Mouse (Mus musculus) ES-E14 (cell line): Measurements from ENCODE around the gene Asic2. TPM values are rescaled to one million over a fixed set of nuclear protein-coding genes. Genes with fewer than 3 reads are reported as not detected.

Experiments used
- DNase-seq: peaks from one replicate; pipeline ENCODE4 v3.0.0-alpha.2; 2013; ENCODE audit warnings: low read depth, low spot score
- H3K27ac ChIP-seq: 2 replicates; pipeline ENCODE4 v1.5.1; 2012; ENCODE audit warnings: low read depth, mild to moderate bottlenecking, low read length, moderate library complexity, mixed read lengths; ENCODE audit not compliant: poor library complexity, insufficient read depth, severe bottlenecking
- H3K36me3 ChIP-seq: 2 replicates; pipeline ENCODE4 v1.6.1; 2012; ENCODE audit warnings: mild to moderate bottlenecking, low read length, moderate library complexity, mixed read lengths; ENCODE audit not compliant: control insufficient read depth, poor library complexity, insufficient read depth, severe bottlenecking
- H3K4me1 ChIP-seq, 2 experiments: fragments of 150-350 bp in 1 of 2; sonication (generic) in 1 of 2; 2 replicates each; pipeline ENCODE4 v1.6.1; 2012; ENCODE audit warnings: low read length in 2 of 2, mild to moderate bottlenecking in 1 of 2, mixed read lengths in 1 of 2; ENCODE audit not compliant: control insufficient read depth in 2 of 2, insufficient read depth in 2 of 2, poor library complexity in 1 of 2
- H3K4me3 ChIP-seq, 2 experiments: fragments of 150-350 bp in 1 of 2; sonication (generic) in 1 of 2; 2 replicates each; pipeline ENCODE4 v1.5.1; 2012; ENCODE audit warnings: low read length in 2 of 2, low read depth in 1 of 2, mild to moderate bottlenecking in 1 of 2, mixed read lengths in 1 of 2; ENCODE audit not compliant: insufficient read depth in 1 of 2, poor library complexity in 1 of 2, severe bottlenecking in 1 of 2
- H3K9ac ChIP-seq: 2 replicates; pipeline ENCODE4 v1.6.1; 2012; ENCODE audit warnings: low read depth, mild to moderate bottlenecking, low read length, mixed read lengths; ENCODE audit not compliant: poor library complexity, insufficient read depth, severe bottlenecking
- H3K9me3 ChIP-seq: fragments of 150-350 bp; sonication (generic); 2 replicates; pipeline ENCODE4 v1.6.1; 2012; ENCODE audit warnings: low read depth, mild to moderate bottlenecking, low read length; ENCODE audit not compliant: control insufficient read depth, insufficient read depth
- CHD2 ChIP-seq: IDR thresholded peaks from 2 replicates; pipeline ENCODE4 v1.6.1; 2014; ENCODE audit warnings: mild to moderate bottlenecking, low read depth, low read length, inconsistent platforms
- HCFC1 ChIP-seq: IDR thresholded peaks from 2 replicates; pipeline ENCODE4 v1.6.1; 2012; ENCODE audit warnings: low read length, inconsistent platforms, borderline replicate concordance; ENCODE audit not compliant: insufficient read depth
- MAFK ChIP-seq: IDR thresholded peaks from 2 replicates; pipeline ENCODE4 v1.6.1; 2014; ENCODE audit warnings: mild to moderate bottlenecking, low read depth, low read length, inconsistent platforms; ENCODE audit not compliant: insufficient read depth
- ZC3H11A ChIP-seq: IDR thresholded peaks from 2 replicates; pipeline ENCODE4 v1.6.1; 2012; ENCODE audit warnings: low read depth, mild to moderate bottlenecking, inconsistent platforms, low read length, borderline replicate concordance
- ZNF384 ChIP-seq: IDR thresholded peaks from 2 replicates; pipeline ENCODE4 v1.6.1; 2012; ENCODE audit warnings: low read depth, low read length, inconsistent platforms
- in situ Hi-C, 2 experiments: fragments of 600-800 bp; cut with MboI; formaldehyde crosslinking; loops; one replicate each; pipeline ENCODE4 v1.15.1; 2025; ENCODE audit warnings: low sequenced_read_pairs in 2 of 2, inconsistent platforms in 1 of 2; ENCODE audit not compliant: unreplicated experiment in 2 of 2
- total RNA-seq: library from RNA; depleted of rRNA; stranded (reverse); fragments of 300-350 nt; gene quantifications from 2 replicates; pipeline ENCODE4 v1.2.3, GENCODE M21; 2012

Gene Asic2
- total RNA-seq, 1 experiment: 0.13 TPM

DNA sequence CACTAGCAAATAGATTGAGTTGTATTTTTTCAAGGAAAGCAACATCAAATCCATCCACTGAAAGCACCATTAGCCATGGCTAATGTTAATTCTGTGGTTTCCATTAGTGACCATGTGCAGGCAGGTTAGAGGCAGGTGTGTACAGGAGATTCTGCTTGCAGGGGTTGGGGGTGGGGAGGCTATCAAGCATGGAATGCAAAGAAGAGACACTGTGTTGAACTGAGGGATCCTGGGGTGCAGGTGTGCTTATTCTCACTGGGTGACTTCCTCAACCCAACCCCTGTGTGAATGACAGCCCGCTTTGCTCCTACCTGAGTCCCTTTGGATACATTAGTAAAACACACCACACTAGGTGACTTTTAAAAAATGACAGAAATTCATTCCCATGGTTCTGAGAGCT lies 20.2 kb downstream of the Asic2 start:
- no peaks in the 10 kb centered on the region for H3K9me3 ChIP-seq
- TF ChIP-seq ZC3H11A (no peak), HCFC1 (no peak), CHD2 (no peak), MAFK (no peak), ZNF384 (no peak)
- in situ Hi-C loops: no loop called here
- H3K36me3 ChIP-seq: no peaks in the 10 kb centered on the region
- H3K9ac ChIP-seq: no peak overlapping the region
- H3K27ac ChIP-seq: no peak overlapping the region
- no peak overlapping the region for H3K4me3 ChIP-seq
- DNase-seq: no peak
- no peaks in the 10 kb centered on the region for H3K4me1 ChIP-seq

DNA sequence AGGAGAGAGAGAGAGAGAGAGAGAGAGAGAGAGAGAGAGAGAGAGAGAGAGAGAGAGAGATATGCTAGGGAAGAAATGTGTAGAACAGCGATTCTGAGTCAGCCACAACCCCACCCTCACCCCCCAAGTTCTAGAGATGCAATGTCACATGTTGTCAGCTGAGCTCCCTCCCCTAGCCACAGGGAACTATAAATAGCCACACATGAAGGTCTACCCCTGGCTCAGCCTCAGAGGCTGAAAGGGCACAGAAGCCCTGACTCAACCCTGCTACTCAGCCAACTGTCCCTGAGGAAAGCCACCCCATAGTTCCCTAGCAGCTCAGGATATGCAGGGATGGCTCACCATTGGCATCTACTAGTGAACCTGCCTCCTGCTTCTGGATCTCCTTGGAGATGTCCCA lies 26.1 kb downstream of the Asic2 start:
- TF ChIP-seq HCFC1: no peak
- no peak for TF ChIP-seq ZNF384
- TF ChIP-seq MAFK: no peak
- TF ChIP-seq ZC3H11A: no peak
- no peak for TF ChIP-seq CHD2
- Histone ChIP-seq H3K4me1 (no peaks in the 10 kb centered on the region), H3K36me3 (no peaks in the 10 kb centered on the region), H3K27ac (no peak overlapping the region), H3K4me3 (no peak overlapping the region), H3K9me3 (no peaks in the 10 kb centered on the region), H3K9ac (no peak overlapping the region)
- no peak for DNase-seq
- in situ Hi-C loops: no loop called here

DNA sequence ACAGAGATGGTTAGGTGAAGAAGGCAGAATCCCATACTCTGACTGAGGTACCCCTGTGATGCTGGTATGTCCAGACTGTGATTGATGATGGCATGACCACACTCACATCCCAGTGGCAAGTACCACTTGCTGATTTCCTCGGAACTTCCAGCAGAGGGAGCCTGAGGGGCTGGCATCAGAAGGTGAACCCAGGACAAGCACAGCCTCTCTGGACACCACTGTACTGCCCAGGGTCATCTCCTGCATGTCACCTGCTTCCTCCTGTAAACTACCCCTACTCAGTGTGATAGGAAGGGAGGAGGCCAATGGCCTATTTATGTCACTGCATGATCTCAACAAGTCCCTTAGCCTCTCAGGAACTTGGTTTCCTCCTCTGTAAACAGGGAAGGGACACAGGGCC lies 27.3 kb downstream of the Asic2 start:
- Histone ChIP-seq H3K27ac (no peak overlapping the region), H3K9ac (no peak overlapping the region), H3K4me1 (no peaks in the 10 kb centered on the region), H3K4me3 (no peak overlapping the region), H3K9me3 (no peaks in the 10 kb centered on the region), H3K36me3 (no peaks in the 10 kb centered on the region)
- in situ Hi-C loops: no loop called here
- TF ChIP-seq ZNF384 (no peak), HCFC1 (no peak), CHD2 (no peak), MAFK (no peak), ZC3H11A (no peak)
- DNase-seq: no peak

DNA sequence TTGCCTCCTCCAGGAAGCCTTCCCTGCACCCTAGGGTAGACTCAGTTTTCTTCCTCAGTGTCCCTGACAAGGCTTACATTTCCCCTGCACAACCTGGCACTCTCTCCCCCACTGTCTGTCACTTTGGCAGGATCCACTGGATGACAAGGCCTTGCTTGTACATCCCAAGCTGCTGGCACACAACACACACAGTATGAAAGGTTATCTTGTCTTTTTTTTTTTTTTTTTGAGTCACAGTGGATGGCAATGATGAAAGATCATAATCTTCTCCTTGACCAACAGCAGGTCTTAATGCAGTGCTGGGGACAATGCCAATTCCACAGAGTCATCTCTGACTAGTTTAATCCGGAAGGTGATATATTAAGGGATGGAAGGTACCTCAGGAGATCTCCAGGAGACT lies 30.7 kb downstream of the Asic2 start:
- H3K27ac ChIP-seq: no peak overlapping the region

DNA sequence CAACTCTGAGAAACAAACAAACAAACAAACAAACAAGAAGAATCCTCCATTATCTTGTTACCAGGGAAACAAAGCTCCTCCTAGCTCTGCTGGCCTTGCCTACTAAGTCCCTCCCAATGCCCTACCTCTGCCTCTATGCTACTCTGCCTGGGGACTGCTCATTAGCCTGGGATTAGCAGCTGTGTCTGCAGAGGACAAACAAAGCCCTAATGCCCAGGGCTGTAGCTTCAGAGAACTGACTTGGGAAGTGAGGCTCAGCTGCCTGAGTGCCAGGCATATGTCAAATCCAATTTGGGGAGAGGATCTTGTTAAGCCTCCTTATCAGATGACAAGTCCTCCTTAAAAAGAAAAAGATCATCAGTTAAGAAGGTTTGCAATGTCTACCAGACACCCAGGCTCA lies 41.9 kb downstream of the Asic2 start:
- Histone ChIP-seq H3K36me3 (no peaks in the 10 kb centered on the region), H3K9me3 (no peaks in the 10 kb centered on the region), H3K4me3 (no peak overlapping the region), H3K9ac (no peak overlapping the region), H3K4me1 (no peaks in the 10 kb centered on the region), H3K27ac (no peak overlapping the region)
- TF ChIP-seq HCFC1 (no peak), MAFK (no peak), ZNF384 (no peak), ZC3H11A (no peak), CHD2 (no peak)
- in situ Hi-C loops: no loop called here
- DNase-seq: no peak

More for the DNA sequence above, 30.7 kb downstream of the Asic2 start:
- DNase-seq: no peak
- Histone ChIP-seq H3K36me3 (no peaks in the 10 kb centered on the region), H3K9me3 (no peaks in the 10 kb centered on the region), H3K4me1 (no peaks in the 10 kb centered on the region), H3K4me3 (no peak overlapping the region), H3K9ac (no peak overlapping the region)
- in situ Hi-C loops: no loop called here
- TF ChIP-seq ZC3H11A (no peak), ZNF384 (no peak), MAFK (no peak), CHD2 (no peak), HCFC1 (no peak)
